Mouse (Mus musculus): ENCODE data around the gene Pts.

Gene Pts

GRCm38 (mm10) chr9:50490836-50491235 lies 37.7 kb downstream of the Pts start:
- DNase-seq (ENCODE audit: low read depth), result no peak

GRCm38 (mm10) chr9:50485521-50485920 lies 43.0 kb downstream of the Pts start:
- no peak for DNase-seq (ENCODE audit: low read depth)

GRCm38 (mm10) chr9:50482743-50483142 lies 45.8 kb downstream of the Pts start:
- no peak for DNase-seq (ENCODE audit: low read depth)

GRCm38 (mm10) chr9:50479476-50479875 lies 49.0 kb downstream of the Pts start:
- no peak for DNase-seq (ENCODE audit: low read depth)

- no peak for DNase-seq (ENCODE audit: low read depth)
These were observed 49.7 kb downstream of the Pts start for GRCm38 (mm10) chr9:50478826-50479225.

GRCm38 (mm10) chr9:50477270-50477669 lies 51.3 kb downstream of the Pts start:
- DNase-seq (ENCODE audit: low read depth), result no peak

- no peak for DNase-seq (ENCODE audit: low read depth)
These were observed 51.9 kb downstream of the Pts start for GRCm38 (mm10) chr9:50476651-50477050.

- no peak for DNase-seq (ENCODE audit: low read depth)
These were observed 52.8 kb downstream of the Pts start for GRCm38 (mm10) chr9:50475745-50476144.

- DNase-seq (ENCODE audit: low read depth), result no peak
These were observed 53.2 kb downstream of the Pts start for GRCm38 (mm10) chr9:50475318-50475717.
